Mouse (Mus musculus) heart, postnatal 0 days (tissue): ENCODE measurements around the gene Nfix. TPM values are rescaled to one million over a fixed set of nuclear protein-coding genes. Genes with fewer than 3 reads are reported as not detected.
A peak's percentile ranks its signal among the peaks of the same experiment; 100 is the strongest.

Experiments
- ATAC-seq: fragments of 200-750 bp; cut with Nextera tagmentation; 2 replicates; pipeline ENCODE4 v1.8.0; 2017; ENCODE audit warnings: low read depth, moderate number of reproducible peaks, moderate library complexity; ENCODE audit not compliant: insufficient read depth
- DNase-seq: peaks from one replicate; pipeline ENCODE4 v3.0.0-alpha.2; 2016; ENCODE audit warnings: low spot score
- H3K27ac ChIP-seq: fragments of 300-500 bp; sonication (generic); 2 replicates; pipeline ENCODE4 v1.5.1; 2014; ENCODE audit warnings: low read depth, mild to moderate bottlenecking
- H3K27me3 ChIP-seq: fragments of 300-500 bp; sonication (generic); 2 replicates; pipeline ENCODE4 v1.6.1; 2014; ENCODE audit warnings: low read length, mixed read lengths; ENCODE audit not compliant: control insufficient read depth, insufficient read depth
- H3K36me3 ChIP-seq: fragments of 300-500 bp; sonication (generic); replicated peaks from 2 replicates; pipeline ENCODE4 v1.6.1; 2014; ENCODE audit warnings: low read length, mixed read lengths; ENCODE audit not compliant: control insufficient read depth, insufficient read depth
- H3K4me1 ChIP-seq: fragments of 300-500 bp; sonication (generic); 2 replicates; pipeline ENCODE4 v1.6.1; 2014; ENCODE audit warnings: antibody characterized with exemption; ENCODE audit not compliant: control insufficient read depth, insufficient read depth
- H3K4me2 ChIP-seq: fragments of 300-500 bp; sonication (generic); 2 replicates; pipeline ENCODE4 v1.6.1; 2014; ENCODE audit warnings: low read depth, mild to moderate bottlenecking, low read length, moderate library complexity
- H3K4me3 ChIP-seq: fragments of 300-500 bp; sonication (generic); 2 replicates; pipeline ENCODE4 v1.5.1; 2014; ENCODE audit warnings: low read depth, low read length
- H3K9ac ChIP-seq: fragments of 300-500 bp; sonication (generic); replicated peaks from 2 replicates; pipeline ENCODE4 v1.6.1; 2014; ENCODE audit warnings: low read depth, low read length, mixed read lengths
- H3K9me3 ChIP-seq: fragments of 300-500 bp; sonication (generic); replicated peaks from 2 replicates; pipeline ENCODE4 v1.6.1; 2016; ENCODE audit warnings: low read length; ENCODE audit not compliant: control insufficient read depth
- CTCF ChIP-seq: IDR thresholded peaks from 2 replicates; pipeline ENCODE4 v1.5.1; 2016; ENCODE audit warnings: antibody characterized with exemption, control low read depth, low read depth
- EP300 ChIP-seq: IDR thresholded peaks from 2 replicates; pipeline ENCODE4 v1.6.1; 2016; ENCODE audit warnings: antibody characterized with exemption, low read depth
- WGBS: fragments of 180-500 bp; shearing (Covaris S2); extraction: QIAGEN DNeasy Blood & Tissue Kit; methylation state at CpG from one replicate; pipeline ENCODE4 v1.1.7; 2014; 5-methylcytosine and 5-hydroxymethylcytosine counted together
- polyA plus RNA-seq: library from polyadenylated mRNA; unstranded; fragments of >200 nt; fragmentation: Nextera tagmentation; extraction: Ambion mirVana; gene quantifications from 2 replicates; pipeline ENCODE4 v1.2.1, GENCODE M21; 2015
- total RNA-seq: library from RNA; depleted of rRNA; stranded (reverse); fragments of >200 nt; gene quantifications from 2 replicates; pipeline ENCODE4 v1.2.3, GENCODE M21; 2014; ENCODE audit warnings: low replicate concordance

The Nfix gene
- total and polyA plus RNA-seq, 2 experiments from 2014 or later = 18.2 to 41.9 TPM

DNA sequence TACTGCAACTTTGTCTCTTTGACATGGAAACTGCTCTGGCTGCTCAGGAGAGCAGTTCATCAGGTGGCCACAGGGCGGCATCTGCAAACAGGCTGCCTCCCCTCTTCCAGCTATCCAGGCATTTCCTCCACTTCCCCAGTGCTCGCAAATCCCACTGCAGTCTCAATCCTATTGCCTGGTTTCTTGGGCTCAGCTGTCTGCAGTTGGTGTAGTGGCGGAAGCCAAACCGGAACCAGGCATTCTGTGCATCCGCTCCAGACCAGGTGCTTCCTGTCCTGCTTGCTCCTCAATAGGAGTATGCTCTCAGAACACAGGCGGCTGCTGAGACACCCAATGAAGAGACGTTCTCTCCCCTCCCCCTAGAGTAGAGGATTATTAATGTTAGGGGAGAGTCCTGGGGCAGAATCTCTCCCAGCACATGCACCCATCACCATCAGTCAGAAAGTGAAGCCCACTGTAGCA is 100.3 kb downstream of the Nfix start:
- WGBS = 39% methylated on average over 7 of the region's 7 CpGs
- peak overlapping the region; percentile 81 for H3K27ac ChIP-seq
- DNase-seq (peak; percentile 80), ATAC-seq (peak; percentile 53)
- peak overlapping the region; percentile 10; the same call in 1 of the 2 replicates for H3K4me2 ChIP-seq
- no peaks in the 10 kb centered on the region for H3K9me3 ChIP-seq
- H3K4me3 ChIP-seq = no peak overlapping the region
- peaks cover 30% of the 10 kb centered on the region for H3K27me3 ChIP-seq
- peaks cover 27% of the 10 kb centered on the region for H3K36me3 ChIP-seq
- H3K9ac ChIP-seq = no peak overlapping the region
- TF ChIP-seq EP300 = peak; percentile 98
- peak; percentile 68 for TF ChIP-seq CTCF
- H3K4me1 ChIP-seq = 0 out of 2 replicates have a peak, but pooled peaks cover 3% of the 10 kb centered on the region

DNA sequence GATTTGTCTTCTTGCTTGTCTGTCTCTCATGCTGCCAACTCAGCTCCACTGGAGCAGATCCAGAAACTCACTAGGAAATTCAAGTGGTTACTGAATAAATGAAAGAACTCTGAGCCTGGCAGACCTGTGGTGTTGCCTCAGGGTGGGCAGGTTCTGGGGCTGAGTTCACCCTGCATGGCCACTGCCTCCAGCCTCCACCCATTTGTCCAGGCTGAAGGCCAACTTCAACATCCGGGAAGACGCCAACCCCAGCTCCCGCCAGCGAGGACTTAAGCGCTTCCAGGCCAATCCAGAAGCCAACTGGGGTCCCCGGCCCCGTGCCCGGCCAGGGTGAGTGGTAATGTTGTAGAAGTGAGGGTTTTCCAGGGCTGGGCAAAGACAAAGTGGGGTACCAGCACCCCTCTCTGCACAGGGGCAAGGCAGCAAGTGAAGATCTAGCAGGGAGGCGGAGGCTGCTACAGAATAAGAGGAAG is 101.2 kb downstream of the Nfix start:
- TF ChIP-seq CTCF = no peak
- TF ChIP-seq EP300 = no peak
- Histone ChIP-seq H3K4me3 (no peak overlapping the region), H3K9ac (no peak overlapping the region), H3K27me3 (peaks cover 21% of the 10 kb centered on the region), H3K27ac (peak overlapping the region; percentile 81), H3K4me2 (peak overlapping the region; percentile 30), H3K9me3 (no peaks in the 10 kb centered on the region), H3K36me3 (peaks cover 30% of the 10 kb centered on the region), H3K4me1 (0 out of 2 replicates have a peak, but pooled peaks cover 3% of the 10 kb centered on the region)
- WGBS = 68% methylated on average over 9 of the region's 9 CpGs
- DNase-seq (no peak), ATAC-seq (no peak)

DNA sequence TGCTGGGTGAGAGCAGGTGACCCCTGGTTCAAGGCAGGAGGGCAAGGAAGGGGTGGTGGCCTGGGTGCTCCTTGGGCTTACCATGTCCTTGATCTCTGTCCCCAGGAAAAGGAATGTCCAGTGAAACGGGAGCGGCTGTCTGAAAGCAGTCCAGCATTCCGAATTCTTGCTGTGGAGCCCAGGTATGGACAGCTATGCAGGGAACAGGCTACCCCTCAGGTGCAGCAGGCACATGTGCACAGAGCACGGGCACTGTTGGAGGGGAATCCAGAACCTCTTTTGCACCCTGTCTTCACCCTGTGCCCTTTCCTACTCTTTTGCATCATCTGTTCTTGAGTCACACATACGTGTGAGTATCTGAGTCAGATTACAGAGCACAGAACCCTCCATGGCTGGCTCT is 101.9 kb downstream of the Nfix start:
- Histone ChIP-seq H3K4me2 (no peak overlapping the region), H3K4me1 (0 out of 2 replicates have a peak, but pooled peaks cover 3% of the 10 kb centered on the region), H3K4me3 (no peak overlapping the region), H3K27ac (0 out of 2 replicates have a peak overlapping the region, but pooled peaks have one; percentile 81), H3K9ac (no peak overlapping the region), H3K36me3 (peaks cover 36% of the 10 kb centered on the region), H3K9me3 (no peaks in the 10 kb centered on the region), H3K27me3 (peaks cover 14% of the 10 kb centered on the region)
- DNase-seq (no peak), ATAC-seq (no peak)
- 85% methylated on average over 5 of the region's 5 CpGs for WGBS
- no peak for TF ChIP-seq EP300
- no peak for TF ChIP-seq CTCF

DNA sequence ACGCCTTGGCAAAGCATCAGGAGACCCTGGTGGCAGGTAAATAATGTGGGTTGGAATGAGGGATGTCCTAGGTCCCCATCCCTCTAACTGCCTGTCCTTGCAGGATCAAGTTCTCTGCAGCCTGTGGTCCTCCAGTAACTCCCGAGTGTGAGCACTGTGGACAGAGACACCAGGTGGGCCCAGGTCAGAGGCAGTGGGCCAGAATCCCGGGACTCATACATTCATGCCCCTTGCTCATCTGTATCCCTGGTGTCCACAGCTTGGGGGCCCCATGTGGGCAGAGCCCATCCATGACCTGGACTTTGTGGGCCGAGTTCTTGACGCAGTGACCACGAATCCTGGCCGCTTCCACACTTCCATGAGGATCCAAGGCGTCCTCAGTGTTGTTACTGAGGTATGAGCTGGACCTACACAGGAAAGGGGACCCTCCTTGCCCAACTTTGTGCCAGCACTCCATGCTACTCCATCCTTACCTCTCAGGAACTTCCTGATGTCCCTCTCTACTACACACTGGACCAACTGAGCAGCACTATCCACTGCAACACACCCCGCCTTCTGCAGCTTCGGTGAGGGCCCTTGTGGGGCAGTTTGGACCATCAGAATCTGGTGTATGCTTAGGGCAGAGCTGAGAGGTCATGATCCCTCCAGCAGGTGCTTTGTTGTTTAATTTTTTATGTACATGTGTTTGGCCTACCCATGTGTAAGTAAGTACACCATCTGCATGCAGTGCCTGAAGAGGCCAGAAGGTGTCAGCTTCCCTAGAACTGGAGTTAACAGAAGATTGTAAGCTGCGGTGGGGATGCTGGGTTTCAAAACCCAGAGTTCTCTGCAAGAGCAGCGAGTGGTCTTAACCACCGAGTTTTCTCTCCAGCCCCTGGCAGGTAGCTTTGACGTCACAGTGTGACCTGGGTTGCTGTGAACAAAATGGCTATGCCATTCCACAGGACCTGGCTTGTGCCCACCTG is 102.7 kb downstream of the Nfix start:
- H3K27me3 ChIP-seq = peaks cover 5% of the 10 kb centered on the region
- H3K4me1 ChIP-seq = 0 out of 2 replicates have a peak, but pooled peaks cover 3% of the 10 kb centered on the region
- H3K9me3 ChIP-seq = no peaks in the 10 kb centered on the region
- peaks cover 45% of the 10 kb centered on the region for H3K36me3 ChIP-seq
- TF ChIP-seq CTCF (peak; percentile 59), EP300 (no peak)
- ATAC-seq (no peak), DNase-seq (no peak)
- no peak overlapping the region for H3K4me3 ChIP-seq
- H3K4me2 ChIP-seq = no peak overlapping the region
- H3K27ac ChIP-seq = no peak overlapping the region
- 84% methylated on average over 14 of the region's 14 CpGs for WGBS
- no peak overlapping the region for H3K9ac ChIP-seq

DNA sequence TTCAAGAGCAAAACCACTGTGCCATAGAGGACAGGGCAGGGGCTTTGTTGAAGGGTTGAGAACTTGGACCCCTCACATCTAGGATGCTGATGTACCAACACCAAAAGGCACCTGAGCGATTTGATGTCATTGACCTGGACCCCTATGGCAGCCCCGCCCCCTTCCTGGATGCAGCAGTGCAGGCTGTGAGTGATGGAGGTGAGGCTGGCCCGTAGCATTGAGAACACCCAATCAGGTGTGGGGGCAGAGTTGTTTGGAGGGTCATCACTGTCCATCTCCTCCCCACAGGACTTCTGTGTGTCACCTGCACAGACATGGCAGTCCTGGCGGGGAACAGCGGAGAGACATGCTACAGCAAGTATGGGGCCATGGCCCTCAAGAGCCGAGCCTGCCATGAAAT is 105.0 kb downstream of the Nfix start:
- Histone ChIP-seq H3K9me3 (no peaks in the 10 kb centered on the region), H3K4me1 (no peaks in the 10 kb centered on the region), H3K27ac (no peak overlapping the region), H3K27me3 (no peaks in the 10 kb centered on the region), H3K9ac (no peak overlapping the region), H3K4me2 (no peak overlapping the region), H3K4me3 (no peak overlapping the region), H3K36me3 (peaks cover 52% of the 10 kb centered on the region)
- ATAC-seq (no peak), DNase-seq (no peak)
- 88% methylated on average over 6 of the region's 6 CpGs for WGBS
- TF ChIP-seq CTCF (no peak), EP300 (no peak)
